Mouse (Mus musculus) mouse trophoblast stem cell (cell line): ENCODE measurements around the gene Ccar1.
"Not testable (repeated sequence)": the region's sequence is repeated elsewhere in the genome, so short reads cannot be mapped to it uniquely, and the experiment has no call there.

Experiments
- in situ Hi-C, 2 experiments: fragments of 300-500 bp; cut with MseI, MboI; formaldehyde crosslinking; loops; 2 replicates in 1 of 2; 3 replicates in 1 of 2; pipeline ENCODE4 v1.15.1; 2025

The Ccar1 gene

GRCm38 (mm10) chr10:62792177-62793090 is at the start of gene Ccar1:
TSS of gene Ccar1 (minus strand) at chr10:62792286.
- in situ Hi-C loops: no loop called here

- in situ Hi-C loops: no loop called here
Observed at GRCm38 (mm10) chr10:62840687-62841086, 48.6 kb upstream of the Ccar1 start.

- in situ Hi-C loops: no loop called here
Observed at GRCm38 (mm10) chr10:62837987-62838386, 45.9 kb upstream of the Ccar1 start.

DNA sequence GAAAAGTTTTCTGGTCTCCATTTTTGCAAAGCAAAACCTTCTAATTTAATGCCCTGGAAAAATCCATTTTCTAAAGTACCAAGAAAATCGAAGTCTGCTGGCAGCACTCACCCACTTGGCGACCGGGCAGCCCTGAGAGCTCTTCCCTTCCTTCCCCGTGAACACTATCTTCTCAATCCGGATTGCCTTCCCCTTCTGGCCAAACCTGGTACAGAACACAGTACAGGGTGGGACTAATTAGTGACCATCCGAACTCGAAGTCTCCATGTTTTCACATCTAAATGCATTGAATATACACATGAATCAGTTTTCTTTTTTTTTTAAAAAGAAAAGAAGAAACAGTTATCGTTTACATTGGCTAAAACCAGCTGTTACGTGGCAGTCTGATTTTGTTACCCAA is 40.7 kb upstream of the Ccar1 start:
- in situ Hi-C loops: no loop called here

GRCm38 (mm10) chr10:62831546-62831945 is 39.5 kb upstream of the Ccar1 start:
- in situ Hi-C loops: no loop called here

GRCm38 (mm10) chr10:62824474-62824873 is 32.4 kb upstream of the Ccar1 start:
- in situ Hi-C loops: no loop called here

GRCm38 (mm10) chr10:62823431-62823830 is 31.3 kb upstream of the Ccar1 start:
- in situ Hi-C loops: no loop called here

- in situ Hi-C loops: no loop called here
Observed at GRCm38 (mm10) chr10:62810010-62810409, 17.9 kb upstream of the Ccar1 start.

GRCm38 (mm10) chr10:62808766-62809165 is 16.7 kb upstream of the Ccar1 start:
- in situ Hi-C loops: no loop called here

- in situ Hi-C loops: no loop called here
Observed at GRCm38 (mm10) chr10:62808316-62808715, 16.2 kb upstream of the Ccar1 start.

DNA sequence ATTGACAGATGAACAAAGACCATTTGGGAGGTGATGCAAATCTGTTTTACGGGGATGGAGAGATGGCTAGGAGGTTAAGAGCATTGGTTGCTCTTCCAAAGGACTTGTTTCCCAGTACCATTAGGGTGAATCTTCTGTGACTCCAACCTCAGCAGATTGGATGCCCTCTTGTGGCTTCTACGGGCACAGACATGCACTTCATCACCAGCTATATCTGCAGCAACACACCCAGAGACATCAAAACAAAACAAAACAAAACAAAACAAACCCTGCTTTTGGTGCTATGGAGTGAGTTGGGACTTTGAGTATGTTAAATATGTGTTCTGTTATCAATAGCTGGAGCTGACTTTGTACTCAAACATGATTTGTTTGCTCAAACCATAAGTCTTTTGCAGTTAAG is 12.0 kb upstream of the Ccar1 start:
- in situ Hi-C loops: no loop called here

DNA sequence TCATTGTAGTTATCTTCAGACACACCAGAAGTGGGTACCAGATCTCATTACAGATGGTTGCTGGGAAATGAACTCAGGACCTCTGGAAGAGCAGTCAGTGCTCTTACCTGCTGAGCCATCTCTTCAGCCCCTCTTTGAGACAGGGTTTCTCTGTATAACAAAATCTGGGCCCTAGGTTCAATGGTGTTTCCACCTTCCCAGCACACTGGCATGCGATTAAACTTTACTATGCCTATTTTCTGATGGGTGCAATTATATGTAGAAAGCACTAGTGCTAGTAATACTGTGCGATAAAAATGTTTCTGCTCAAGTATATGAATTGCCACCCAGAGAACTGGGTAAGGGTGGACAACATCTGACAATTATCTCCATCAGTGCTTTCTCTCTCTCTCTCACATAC is 11.2 kb upstream of the Ccar1 start:
- in situ Hi-C loops: no loop called here

- in situ Hi-C loops: no loop called here
Observed at GRCm38 (mm10) chr10:62794221-62794620, 2.1 kb upstream of the Ccar1 start.

DNA sequence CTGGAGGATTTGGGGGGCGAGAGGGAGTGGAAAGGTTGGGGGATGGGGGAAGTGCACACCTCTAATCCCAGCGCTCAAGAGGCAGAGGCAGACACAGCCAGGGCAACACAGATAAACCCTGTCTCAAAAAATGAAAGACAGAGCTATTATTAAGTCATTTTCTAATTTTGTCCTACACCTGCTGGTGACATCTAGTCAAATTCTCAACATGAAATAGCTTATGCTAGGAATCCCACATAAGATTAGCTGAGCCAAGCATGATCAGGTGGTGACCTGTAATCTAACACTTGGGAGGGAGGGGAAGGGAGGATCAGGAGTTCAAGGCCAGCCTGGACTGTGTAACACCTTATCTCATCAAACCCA is 986 bp upstream of the Ccar1 start:
- in situ Hi-C loops: no loop called here

DNA sequence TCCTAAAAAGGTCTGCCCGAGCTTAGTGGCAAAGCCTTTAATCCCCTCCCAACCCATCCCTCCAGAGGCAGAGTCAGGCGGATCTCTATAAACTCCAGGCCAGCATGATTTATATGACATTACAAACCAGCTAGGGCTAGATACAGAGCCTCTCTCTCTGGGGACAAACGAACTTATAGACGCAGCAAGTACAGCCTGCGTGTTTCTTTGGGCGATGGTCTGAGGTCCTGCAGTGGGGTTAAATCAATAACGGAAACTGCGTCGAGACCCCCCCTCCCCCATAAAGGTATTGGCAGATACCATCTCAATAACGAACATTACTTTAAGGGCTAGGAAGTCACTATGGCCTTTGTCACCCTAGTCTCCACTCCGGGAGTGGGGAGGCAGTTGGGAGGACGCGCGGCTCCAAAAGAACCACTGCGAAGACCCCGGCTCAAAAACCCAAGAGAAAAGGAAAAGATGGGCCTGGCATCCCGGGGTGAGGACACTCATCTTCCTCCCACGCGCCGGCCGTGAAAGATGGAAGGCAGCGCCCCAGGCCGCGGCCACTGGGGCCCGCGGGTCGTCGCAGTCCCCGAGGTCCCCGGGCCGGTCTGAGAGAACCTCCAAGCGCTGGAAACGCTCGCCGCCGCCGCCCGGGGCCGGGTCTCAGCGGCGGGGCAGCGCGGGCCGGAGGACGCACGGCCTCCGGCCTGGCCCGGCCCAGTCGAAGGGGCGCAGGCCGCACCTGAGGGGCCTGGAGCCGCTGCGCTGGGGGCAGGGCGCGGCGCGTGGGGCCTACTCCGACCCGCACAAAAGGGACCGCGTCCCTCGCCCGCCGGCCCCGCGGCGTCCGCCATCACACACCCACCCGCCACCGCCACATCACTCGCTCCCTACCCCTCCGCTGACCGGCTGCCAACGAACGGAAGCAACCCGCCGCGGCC is 572 bp downstream of the Ccar1 start:
- in situ Hi-C loops: no loop called here

DNA sequence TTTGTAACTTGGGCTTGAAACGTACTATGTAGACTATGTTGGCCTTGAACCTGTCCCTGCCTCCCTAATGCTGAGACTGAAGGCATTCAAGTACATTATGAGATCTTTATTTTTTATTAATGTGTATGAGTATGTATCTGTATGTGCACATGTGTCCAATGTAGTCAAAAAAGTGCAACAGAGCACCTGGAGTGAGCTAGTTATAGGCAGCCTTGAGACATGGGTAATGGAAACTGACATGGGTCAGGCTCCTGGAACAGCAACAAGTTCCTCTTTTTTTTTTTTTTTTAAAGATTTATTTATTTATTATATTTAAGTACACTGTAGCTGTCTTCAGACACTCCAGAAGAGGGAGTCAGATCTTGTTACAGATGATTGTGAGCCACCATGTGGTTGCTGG is 10.3 kb downstream of the Ccar1 start:
- in situ Hi-C loops: not testable (repeated sequence)

DNA sequence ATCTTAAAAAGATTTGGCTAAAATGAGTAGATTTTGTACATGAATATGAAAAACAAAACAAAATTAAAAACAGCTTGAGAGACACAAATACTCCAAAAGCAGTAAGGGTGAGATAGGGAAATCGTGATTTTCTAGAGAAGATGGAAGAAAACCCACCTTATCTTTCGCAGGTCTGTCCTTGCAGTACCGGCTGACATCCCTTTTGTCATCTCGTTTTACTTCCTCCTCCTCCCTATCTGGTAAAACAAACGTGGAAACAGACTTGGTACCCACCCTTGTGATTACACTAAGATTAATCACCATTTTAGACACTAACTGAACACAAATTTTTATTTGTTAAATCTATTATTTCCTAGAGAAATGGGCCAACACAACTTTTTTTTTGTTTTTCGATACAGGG is 41.3 kb downstream of the Ccar1 start:
- in situ Hi-C loops: no loop called here

GRCm38 (mm10) chr10:62739961-62740737 is 51.9 kb downstream of the Ccar1 start:
- in situ Hi-C loops: no loop called here

GRCm38 (mm10) chr10:62736965-62737688 is 55.0 kb downstream of the Ccar1 start:
- in situ Hi-C loops: no loop called here

GRCm38 (mm10) chr10:62730826-62731225 is 61.3 kb downstream of the Ccar1 start:
- in situ Hi-C loops: no loop called here
